Mouse (Mus musculus): ENCODE results near the gene Kalrn. TPM values are rescaled to one million over a fixed set of nuclear protein-coding genes. Genes with fewer than 3 reads are reported as not detected.

Gene Kalrn
- polyA plus RNA-seq, 1 experiment from 2014 or later = 9.2 TPM

- peak overlapping the region; percentile 31; the same call in 1 of the 2 replicates for H3K4me2 ChIP-seq
- H3K9ac ChIP-seq = no peak overlapping the region
- H3K4me1 ChIP-seq = peaks cover 24% of the 10 kb centered on the region
- no peaks in the 10 kb centered on the region for H3K36me3 ChIP-seq
- no peaks in the 10 kb centered on the region for H3K9me3 ChIP-seq
- ATAC-seq (ENCODE audit: insufficient number of reproducible peaks, low FRiP score, low TSS enrichment, low read depth) = 0 out of 2 replicates have a peak, but pooled peaks have one; percentile 72
- H3K27ac ChIP-seq = peak overlapping the region; percentile 66; the same call in 1 of the 2 replicates
- H3K27me3 ChIP-seq = no peaks in the 10 kb centered on the region
- 0 out of 2 replicates have a peak overlapping the region, but pooled peaks have one; percentile 4 for H3K4me3 ChIP-seq
- 8% methylated on average over 10 of the region's 10 CpGs for WGBS
Observed at GRCm38 (mm10) chr16:34413868-34414333, 159.4 kb downstream of the Kalrn start.

GRCm38 (mm10) chr16:34407036-34407435 lies 166.3 kb downstream of the Kalrn start:
- Histone ChIP-seq H3K9ac (no peak overlapping the region), H3K27me3 (no peaks in the 10 kb centered on the region), H3K4me3 (no peak overlapping the region), H3K4me1 (no peaks in the 10 kb centered on the region), H3K27ac (no peak overlapping the region), H3K9me3 (no peaks in the 10 kb centered on the region), H3K36me3 (no peaks in the 10 kb centered on the region), H3K4me2 (no peak overlapping the region)
- 75% methylated on average over 8 of the region's 8 CpGs for WGBS
- ATAC-seq (ENCODE audit: insufficient number of reproducible peaks, low FRiP score, low TSS enrichment, low read depth) = no peak

DNA sequence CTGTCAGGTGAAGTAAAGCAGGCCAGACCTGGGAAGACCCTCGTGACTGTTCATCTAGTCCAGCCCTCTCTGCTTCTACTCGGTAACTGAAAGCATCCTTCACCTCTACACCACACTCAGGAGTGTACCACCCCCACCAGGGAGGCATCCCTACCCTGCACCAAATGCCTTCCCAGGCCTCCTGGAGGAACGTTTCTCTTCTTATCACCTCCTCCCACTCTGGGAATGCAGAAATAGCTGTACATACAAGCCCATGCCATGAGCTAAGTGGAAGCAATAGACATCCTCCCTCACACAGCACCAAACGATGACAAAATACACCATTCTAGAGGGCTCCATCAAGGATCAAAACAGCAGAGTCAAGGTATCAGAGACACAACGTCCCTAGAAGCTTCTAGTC lies 168.2 kb downstream of the Kalrn start:
- no peak overlapping the region for H3K4me2 ChIP-seq
- WGBS = 69% methylated on average over 5 of the region's 5 CpGs
- no peak overlapping the region for H3K27ac ChIP-seq
- H3K27me3 ChIP-seq = no peaks in the 10 kb centered on the region
- H3K9ac ChIP-seq = no peak overlapping the region
- ATAC-seq (ENCODE audit: insufficient number of reproducible peaks, low FRiP score, low TSS enrichment, low read depth) = no peak
- H3K9me3 ChIP-seq = no peaks in the 10 kb centered on the region
- H3K4me3 ChIP-seq = no peak overlapping the region
- no peaks in the 10 kb centered on the region for H3K4me1 ChIP-seq
- no peaks in the 10 kb centered on the region for H3K36me3 ChIP-seq

DNA sequence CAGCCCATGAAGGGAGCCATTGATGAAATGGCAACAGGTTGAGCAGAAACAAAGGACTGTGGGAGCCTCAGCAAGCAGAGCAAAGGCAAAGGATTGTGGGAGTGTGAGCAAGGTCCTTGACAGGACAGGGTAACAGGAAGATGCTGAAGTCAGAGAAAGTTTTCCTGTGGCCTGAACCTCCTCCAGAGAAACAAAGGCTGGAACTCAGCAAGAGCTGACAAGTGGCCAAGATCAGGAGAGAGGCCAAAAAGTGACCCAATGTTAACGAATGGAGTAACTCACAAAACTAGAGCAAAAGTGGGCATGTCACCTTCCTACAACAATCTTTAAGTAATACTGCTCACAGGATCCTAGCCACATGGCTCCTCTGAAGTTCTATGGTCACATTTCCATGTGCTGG lies 172.1 kb downstream of the Kalrn start:
- Histone ChIP-seq H3K9ac (no peak overlapping the region), H3K4me3 (no peak overlapping the region), H3K36me3 (no peaks in the 10 kb centered on the region), H3K27me3 (no peaks in the 10 kb centered on the region), H3K27ac (no peak overlapping the region), H3K4me2 (no peak overlapping the region), H3K4me1 (0 out of 2 replicates have a peak, but pooled peaks cover 5% of the 10 kb centered on the region), H3K9me3 (no peaks in the 10 kb centered on the region)
- no peak for ATAC-seq (ENCODE audit: insufficient number of reproducible peaks, low FRiP score, low TSS enrichment, low read depth)
- 81% methylated on average over 1 of the region's 1 CpGs for WGBS

- WGBS = 33% methylated on average over 13 of the region's 13 CpGs
- ATAC-seq (ENCODE audit: insufficient number of reproducible peaks, low FRiP score, low TSS enrichment, low read depth) = no peak
- no peak overlapping the region for H3K9ac ChIP-seq
Observed at GRCm38 (mm10) chr16:34400102-34400728, 173.1 kb downstream of the Kalrn start.

GRCm38 (mm10) chr16:34395221-34395811 lies 178.0 kb downstream of the Kalrn start:
- Histone ChIP-seq H3K27me3 (no peaks in the 10 kb centered on the region), H3K4me1 (0 out of 2 replicates have a peak, but pooled peaks cover 5% of the 10 kb centered on the region), H3K4me3 (no peak overlapping the region), H3K4me2 (no peak overlapping the region), H3K36me3 (no peaks in the 10 kb centered on the region), H3K27ac (no peak overlapping the region), H3K9ac (no peak overlapping the region), H3K9me3 (no peaks in the 10 kb centered on the region)
- no peak for ATAC-seq (ENCODE audit: insufficient number of reproducible peaks, low FRiP score, low TSS enrichment, low read depth)

More at GRCm38 (mm10) chr16:34400102-34400728, 173.1 kb downstream of the Kalrn start:
- Histone ChIP-seq H3K4me1 (0 out of 2 replicates have a peak, but pooled peaks cover 5% of the 10 kb centered on the region), H3K4me3 (no peak overlapping the region), H3K27ac (no peak overlapping the region), H3K27me3 (no peaks in the 10 kb centered on the region), H3K4me2 (no peak overlapping the region), H3K36me3 (no peaks in the 10 kb centered on the region), H3K9me3 (no peaks in the 10 kb centered on the region)

GRCm38 (mm10) chr16:34389520-34390271 lies 183.6 kb downstream of the Kalrn start:
- Histone ChIP-seq H3K36me3 (no peaks in the 10 kb centered on the region), H3K9me3 (no peaks in the 10 kb centered on the region), H3K4me1 (no peaks in the 10 kb centered on the region), H3K27ac (no peak overlapping the region), H3K4me3 (no peak overlapping the region), H3K27me3 (no peaks in the 10 kb centered on the region), H3K4me2 (no peak overlapping the region), H3K9ac (no peak overlapping the region)
- no peak for ATAC-seq (ENCODE audit: insufficient number of reproducible peaks, low FRiP score, low TSS enrichment, low read depth)
- WGBS = 75% methylated on average over 5 of the region's 5 CpGs

GRCm38 (mm10) chr16:34388871-34389270 lies 184.5 kb downstream of the Kalrn start:
- no peak overlapping the region for H3K4me2 ChIP-seq
- H3K9ac ChIP-seq = no peak overlapping the region
- H3K27ac ChIP-seq = no peak overlapping the region
- ATAC-seq (ENCODE audit: insufficient number of reproducible peaks, low FRiP score, low TSS enrichment, low read depth) = no peak
- no peak overlapping the region for H3K4me3 ChIP-seq
- H3K9me3 ChIP-seq = no peaks in the 10 kb centered on the region
- no peaks in the 10 kb centered on the region for H3K27me3 ChIP-seq
- no peaks in the 10 kb centered on the region for H3K4me1 ChIP-seq
- WGBS = 84% methylated on average over 6 of the region's 6 CpGs
- H3K36me3 ChIP-seq = no peaks in the 10 kb centered on the region

GRCm38 (mm10) chr16:34385065-34385464 lies 188.3 kb downstream of the Kalrn start:
- Histone ChIP-seq H3K4me1 (no peaks in the 10 kb centered on the region), H3K36me3 (no peaks in the 10 kb centered on the region), H3K9me3 (no peaks in the 10 kb centered on the region), H3K27ac (no peak overlapping the region), H3K4me2 (no peak overlapping the region), H3K9ac (no peak overlapping the region), H3K27me3 (no peaks in the 10 kb centered on the region), H3K4me3 (no peak overlapping the region)
- ATAC-seq (ENCODE audit: insufficient number of reproducible peaks, low FRiP score, low TSS enrichment, low read depth) = no peak
- WGBS = 91% methylated on average over 8 of the region's 8 CpGs

DNA sequence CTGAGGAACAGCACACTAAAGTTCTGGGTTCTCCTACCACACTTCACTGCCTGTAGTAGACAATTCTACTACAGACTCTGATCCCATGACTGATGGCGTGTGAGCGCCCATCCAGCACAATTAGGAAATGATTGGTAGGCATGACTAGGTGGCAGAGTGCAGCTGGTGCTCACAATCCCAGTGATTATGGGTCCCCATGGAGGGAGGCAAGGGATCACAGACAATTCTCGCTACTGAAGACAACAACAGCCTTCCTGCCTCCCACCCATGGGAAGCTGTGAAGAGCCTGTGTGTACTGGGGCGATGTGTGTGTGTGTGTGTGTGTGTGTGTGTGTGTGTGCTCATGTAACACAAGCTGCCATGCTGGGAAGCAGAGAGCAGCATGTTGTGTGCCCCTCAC lies 190.3 kb downstream of the Kalrn start:
- no peak overlapping the region for H3K4me3 ChIP-seq
- H3K4me1 ChIP-seq = no peaks in the 10 kb centered on the region
- H3K9ac ChIP-seq = no peak overlapping the region
- H3K9me3 ChIP-seq = no peaks in the 10 kb centered on the region
- WGBS = 91% methylated on average over 4 of the region's 4 CpGs
- H3K4me2 ChIP-seq = no peak overlapping the region
- no peaks in the 10 kb centered on the region for H3K36me3 ChIP-seq
- no peak for ATAC-seq (ENCODE audit: insufficient number of reproducible peaks, low FRiP score, low TSS enrichment, low read depth)
- no peak overlapping the region for H3K27ac ChIP-seq
- no peaks in the 10 kb centered on the region for H3K27me3 ChIP-seq

- Histone ChIP-seq H3K4me3 (no peak overlapping the region), H3K9me3 (no peaks in the 10 kb centered on the region), H3K4me1 (peaks cover 9% of the 10 kb centered on the region; the same call in 1 of the 2 replicates), H3K27me3 (no peaks in the 10 kb centered on the region), H3K36me3 (no peaks in the 10 kb centered on the region), H3K27ac (no peak overlapping the region), H3K9ac (no peak overlapping the region), H3K4me2 (no peak overlapping the region)
- 58% methylated on average over 12 of the region's 12 CpGs for WGBS
- no peak for ATAC-seq (ENCODE audit: insufficient number of reproducible peaks, low FRiP score, low TSS enrichment, low read depth)
Observed at GRCm38 (mm10) chr16:34376166-34376857, 197.0 kb downstream of the Kalrn start.

Measured in limb, embryonic 15.5 days (tissue).